Mouse (Mus musculus) liver, adult (tissue): ENCODE data around the gene Pde4b.

Experiments used
- GATA4 ChIP-seq: IDR thresholded peaks from 2 replicates; pipeline ENCODE4 v1.6.1; 2014; ENCODE audit warnings: mild to moderate bottlenecking, low read length; ENCODE audit not compliant: insufficient replicate concordance

The Pde4b gene

DNA sequence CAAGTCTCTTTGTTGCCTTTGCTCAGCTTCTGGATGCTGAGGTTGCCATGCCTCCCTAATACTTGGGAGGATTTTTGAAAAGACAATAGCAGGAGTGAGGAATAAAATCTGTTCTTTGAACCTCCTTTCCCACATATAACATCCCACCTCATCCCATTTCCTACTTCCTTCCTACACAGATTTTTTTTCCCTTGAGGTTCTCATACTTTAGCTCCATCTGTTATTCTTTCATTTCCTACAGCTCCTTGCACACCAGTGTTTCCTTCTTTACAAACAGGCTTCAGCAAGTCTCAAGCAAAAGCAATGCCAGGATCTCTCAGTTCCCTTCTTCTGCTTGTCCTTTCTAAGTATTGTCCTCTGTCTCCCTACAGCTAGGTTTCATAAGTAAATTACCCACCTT is 71.8 kb downstream of the Pde4b start:
- TF ChIP-seq GATA4: no peak

DNA sequence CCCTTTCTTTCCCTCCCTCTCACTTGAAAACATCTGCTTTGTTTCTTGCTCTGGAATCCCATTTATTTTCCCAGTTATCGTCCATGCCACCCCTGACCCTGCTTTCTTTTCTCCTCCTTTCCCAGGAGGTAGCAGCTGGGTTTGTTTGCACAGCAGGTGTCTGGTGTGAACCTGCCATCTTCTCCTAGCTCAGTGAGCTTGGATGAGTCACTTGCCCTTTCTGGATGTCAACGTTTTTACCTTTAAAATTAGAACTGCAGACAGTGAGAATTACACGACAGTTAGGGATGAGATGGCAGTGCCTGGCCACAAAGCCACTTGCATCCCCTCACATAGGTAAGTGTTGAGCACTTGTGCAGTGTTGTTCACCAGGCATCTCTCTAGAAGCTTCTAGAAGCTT is 84.3 kb downstream of the Pde4b start:
- TF ChIP-seq GATA4: no peak

DNA sequence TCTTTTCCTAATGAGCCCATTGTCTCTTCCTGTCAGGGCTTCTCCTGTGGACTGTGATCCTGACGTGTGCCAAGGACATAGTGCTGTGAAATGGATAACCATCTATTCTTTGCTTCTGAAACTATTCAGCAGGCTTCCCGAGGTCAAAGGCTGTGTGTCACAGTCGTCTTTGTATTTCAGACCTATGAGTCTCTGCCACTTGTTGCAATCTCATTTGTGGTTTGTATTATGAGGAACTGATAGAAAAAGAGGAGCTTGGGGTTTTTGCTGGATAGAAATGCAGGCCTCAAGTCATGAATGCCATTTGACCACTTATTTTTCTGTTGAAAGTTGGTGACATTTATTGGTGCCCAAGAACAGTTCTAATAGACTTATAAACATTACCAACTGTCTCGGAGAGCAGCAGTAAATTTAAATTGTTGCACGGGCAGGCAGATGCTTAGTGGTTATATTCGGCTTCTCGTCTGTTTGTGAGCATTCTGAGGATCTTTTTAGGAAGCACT is 85.4 kb downstream of the Pde4b start:
- no peak for TF ChIP-seq GATA4

DNA sequence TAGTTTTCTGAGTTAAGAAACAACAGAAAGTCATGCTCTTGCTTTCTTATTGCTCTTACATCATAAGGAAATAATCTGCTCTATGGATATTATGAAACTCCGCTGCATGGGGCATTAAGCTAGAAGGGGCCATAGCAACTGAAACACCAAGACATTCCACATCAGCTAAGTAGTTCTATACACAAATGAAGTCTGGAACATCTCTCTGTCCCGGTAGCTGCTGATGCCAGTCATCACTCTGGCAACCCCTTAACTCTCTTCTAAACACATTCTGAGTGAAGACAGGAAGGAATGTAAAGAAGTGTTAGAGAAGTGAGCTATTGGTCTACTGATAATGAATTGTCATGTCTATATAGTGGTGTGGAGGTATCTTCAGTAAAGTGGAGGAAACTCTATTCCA is 88.6 kb downstream of the Pde4b start:
- TF ChIP-seq GATA4: no peak

DNA sequence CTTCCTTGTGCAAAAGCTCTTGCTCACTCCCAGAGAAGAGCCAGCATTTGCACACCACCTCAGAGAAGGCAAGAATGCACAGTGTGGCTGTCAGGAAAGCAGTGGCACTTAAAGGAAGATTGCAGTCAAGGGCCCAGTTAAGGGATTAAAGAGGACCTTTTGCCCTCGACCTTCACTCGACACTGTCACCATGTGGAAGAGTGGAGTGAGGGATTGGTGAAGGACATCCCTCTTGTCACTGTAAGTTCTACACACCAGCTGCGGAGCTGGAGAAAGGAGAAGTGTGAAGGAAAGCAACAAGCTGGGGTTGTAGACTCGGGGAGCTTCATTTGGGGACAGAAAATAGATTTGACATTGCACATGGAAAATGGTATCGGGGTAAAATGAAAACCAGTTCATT is 89.9 kb downstream of the Pde4b start:
- TF ChIP-seq GATA4: no peak

DNA sequence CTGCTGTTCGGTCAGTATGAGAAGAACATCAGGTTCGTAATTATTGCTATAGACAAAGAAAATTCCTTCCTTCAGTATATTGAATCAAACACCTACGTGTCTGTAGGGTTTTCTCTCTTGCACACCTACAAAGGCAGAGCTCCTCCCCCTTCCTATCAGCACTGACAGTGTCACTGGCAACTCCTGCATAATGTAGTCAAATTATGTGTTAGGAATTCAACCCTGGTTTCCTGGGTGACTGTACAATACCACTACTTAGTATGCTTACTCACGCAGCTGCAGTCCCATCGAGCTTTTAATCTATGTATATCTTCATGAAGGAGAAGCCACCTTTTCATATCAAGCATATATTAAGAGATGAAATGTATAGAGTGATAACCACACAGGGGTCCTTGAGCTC is 99.5 kb downstream of the Pde4b start:
- no peak for TF ChIP-seq GATA4

DNA sequence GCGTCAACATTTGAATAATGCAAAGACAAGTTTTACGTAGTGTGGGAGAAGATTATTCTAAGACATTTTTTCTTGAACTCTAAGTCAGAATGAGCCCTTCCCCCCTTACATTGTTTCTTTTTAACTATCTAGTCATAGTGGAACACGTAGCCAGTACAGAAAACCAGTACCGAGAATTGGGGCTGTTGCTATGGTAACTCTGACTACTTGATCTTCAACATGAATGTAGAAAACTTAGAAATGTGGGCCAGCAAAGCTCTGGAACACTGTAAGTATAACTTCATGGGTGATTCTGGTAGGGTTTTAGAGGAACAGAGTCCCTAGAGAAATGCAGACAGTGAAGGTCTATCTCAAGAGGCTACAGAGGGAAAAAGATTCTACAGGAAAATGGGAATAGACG is 110.4 kb downstream of the Pde4b start:
- TF ChIP-seq GATA4: no peak

DNA sequence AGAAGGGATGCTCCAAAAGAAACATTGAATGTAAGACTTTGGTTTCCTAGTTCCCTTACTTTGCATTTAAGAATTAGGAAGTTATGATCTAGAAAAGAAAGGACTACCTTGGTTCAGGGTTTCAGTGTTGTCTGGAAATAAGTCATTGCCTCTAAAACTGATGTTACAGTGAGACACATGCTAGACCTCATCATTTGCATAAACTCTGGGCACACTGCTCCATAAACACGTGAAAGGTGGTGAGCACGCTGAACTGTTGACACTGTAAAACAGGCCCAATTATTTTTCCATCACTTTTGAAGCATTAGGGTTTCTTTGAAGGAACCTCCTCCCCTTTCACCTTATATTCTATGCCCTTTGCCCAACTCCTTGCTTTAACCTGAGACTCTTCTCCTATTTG is 122.4 kb downstream of the Pde4b start:
- TF ChIP-seq GATA4: no peak

DNA sequence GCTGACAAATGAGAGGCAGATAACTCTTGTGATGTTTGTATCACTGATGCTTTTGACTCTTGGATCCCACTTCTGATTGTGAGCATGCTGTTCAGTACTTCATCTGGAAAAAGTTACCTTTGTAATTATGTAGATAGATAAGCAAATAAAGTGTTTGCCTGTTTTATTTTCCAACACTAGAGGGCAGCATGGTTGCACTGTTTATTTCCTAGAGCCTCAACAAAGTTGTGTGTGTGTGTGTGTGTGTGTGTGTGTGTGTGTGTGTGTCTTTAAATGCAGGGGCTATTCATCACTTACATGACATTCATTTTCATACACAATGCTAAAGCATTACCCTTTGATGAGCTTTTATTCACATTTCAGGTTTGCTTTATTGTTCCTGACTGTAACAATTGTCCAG is 139.4 kb downstream of the Pde4b start:
- TF ChIP-seq GATA4: no peak

DNA sequence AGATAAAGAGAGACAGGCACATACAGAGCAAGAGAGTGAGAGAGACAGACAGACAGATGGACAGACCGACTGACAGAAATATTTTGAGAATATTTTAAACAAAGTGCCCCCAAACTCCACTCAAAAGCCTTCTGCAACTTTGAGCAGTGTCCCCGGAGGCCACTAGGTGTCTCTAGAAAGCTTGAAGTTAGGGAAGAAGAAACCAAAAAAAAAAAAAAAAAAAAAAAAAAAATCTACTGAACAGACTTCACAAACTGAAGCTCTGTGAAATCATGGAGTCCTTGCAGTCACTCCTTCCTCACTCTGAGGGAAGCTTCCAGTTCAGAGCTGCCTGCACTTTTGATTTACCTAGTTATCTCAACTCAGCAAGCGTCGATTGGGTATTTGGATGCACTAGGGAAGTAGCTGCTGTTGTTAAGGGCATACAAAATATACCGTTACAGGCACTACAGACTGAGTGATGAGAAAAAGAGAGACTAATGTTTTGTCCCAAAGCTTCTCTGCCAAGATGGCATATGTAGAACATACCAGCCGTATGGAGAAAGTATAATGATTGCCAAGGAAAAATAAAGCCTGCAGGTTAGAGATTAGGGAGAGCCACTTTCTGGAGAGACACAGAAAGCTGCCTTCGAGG is 141.7 kb downstream of the Pde4b start:
- TF ChIP-seq GATA4: no peak

DNA sequence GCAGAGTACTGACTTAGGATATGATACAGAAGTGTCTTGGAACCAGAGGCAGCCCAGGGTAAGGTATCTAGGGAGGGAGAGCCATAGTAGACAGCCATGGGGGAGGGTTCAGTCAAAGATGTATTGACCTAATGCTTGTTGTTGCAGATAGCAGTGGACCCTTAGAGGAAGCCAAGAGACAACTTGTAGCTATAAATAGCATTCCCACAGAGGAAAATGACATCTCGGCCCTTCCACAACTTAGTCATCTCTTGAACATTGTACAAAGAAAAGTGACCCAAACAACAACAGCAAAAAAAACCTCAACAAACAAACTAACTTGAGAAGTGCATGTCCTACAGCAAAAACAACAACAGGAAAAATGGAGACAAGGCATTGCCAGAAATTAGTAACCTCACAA is 143.6 kb downstream of the Pde4b start:
- no peak for TF ChIP-seq GATA4

DNA sequence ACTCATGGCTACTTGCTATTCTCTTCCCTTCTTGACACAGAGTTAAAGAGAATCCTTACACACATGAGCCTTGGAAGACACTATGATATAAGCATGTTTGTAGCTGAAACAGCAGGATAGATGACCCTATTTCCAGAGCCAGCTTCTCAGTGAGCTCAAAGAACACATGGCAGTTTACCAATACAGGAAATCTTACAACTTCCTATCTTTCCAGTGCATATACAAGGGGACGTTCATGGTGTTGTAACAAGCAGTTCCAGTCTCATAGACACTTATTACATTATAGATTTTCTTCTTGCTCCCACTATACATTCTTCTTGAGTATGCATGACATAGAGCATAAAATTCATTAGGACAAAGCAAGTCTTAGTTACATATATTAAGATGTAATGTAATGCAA is 146.3 kb downstream of the Pde4b start:
- no peak for TF ChIP-seq GATA4

DNA sequence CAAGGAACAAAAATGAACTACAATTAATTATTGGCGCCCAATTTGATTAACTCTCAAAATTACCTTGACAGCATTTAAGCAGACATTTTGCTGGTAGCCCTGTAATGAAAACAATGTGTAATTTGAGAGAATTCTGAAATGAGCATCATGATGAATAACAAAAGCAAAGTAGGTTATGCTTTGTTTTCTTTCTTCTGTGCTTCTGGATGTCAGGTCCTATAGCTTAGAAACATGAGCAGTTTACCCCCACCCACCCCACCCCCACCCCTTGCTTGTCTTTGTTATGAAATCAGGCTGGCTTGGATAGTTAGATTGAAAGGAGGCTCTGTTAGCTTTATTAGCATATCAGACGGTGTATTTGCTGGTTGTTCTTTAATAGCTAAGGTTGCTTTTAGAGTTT is 147.8 kb downstream of the Pde4b start:
- TF ChIP-seq GATA4: no peak

DNA sequence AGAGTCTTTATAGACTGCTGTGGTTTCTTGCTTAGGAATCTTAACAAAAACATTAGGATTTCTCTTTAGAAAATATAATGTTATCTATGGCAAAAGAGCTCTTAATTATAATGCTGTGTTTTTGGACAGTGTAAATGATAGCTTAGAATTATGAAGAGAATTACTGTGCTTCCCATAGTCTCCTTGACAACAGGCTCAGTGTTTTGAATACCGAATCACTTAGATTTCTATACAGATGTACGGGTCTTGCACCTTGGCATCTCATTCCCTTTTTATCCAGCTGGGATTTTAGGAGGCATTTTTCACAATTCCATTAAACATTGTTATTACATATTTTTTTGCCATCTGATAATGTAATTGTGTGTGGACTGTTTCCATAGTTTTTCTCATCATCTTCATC is 151.8 kb downstream of the Pde4b start:
- TF ChIP-seq GATA4: no peak

DNA sequence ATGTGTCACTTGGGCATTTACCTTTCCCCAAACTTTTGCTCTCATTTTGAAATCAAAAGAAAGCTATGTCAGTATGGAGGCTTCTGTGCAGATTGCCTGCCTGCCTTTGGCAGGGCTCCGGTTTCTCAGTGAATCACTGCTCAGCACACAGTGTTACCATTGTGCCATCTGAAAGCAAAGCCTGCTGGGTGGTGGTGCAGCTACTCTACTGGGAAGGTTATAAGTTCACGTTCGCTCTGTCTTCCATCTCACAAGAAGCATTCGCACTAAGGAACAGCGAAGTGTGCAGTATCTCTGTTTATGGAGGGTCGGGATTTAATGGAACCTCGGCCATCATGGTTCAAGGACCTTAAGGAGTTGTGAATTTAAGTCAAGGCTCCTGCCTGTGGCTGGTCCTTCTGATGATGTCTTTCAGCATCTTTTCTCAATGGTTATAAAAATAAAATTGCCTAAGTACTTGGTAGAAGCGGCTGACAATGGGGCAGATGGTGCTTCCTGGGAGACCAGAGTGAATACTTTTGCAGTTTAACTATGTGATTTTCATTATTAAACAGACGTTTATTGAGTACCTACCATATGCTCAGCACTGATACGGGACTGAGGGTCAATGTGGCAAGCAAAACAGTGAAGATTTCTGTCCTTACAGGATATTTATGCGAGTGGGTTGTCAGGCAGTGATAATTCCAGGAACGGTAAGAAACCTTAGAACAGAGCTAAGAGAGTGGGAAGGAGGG is 152.5 kb downstream of the Pde4b start:
- no peak for TF ChIP-seq GATA4

DNA sequence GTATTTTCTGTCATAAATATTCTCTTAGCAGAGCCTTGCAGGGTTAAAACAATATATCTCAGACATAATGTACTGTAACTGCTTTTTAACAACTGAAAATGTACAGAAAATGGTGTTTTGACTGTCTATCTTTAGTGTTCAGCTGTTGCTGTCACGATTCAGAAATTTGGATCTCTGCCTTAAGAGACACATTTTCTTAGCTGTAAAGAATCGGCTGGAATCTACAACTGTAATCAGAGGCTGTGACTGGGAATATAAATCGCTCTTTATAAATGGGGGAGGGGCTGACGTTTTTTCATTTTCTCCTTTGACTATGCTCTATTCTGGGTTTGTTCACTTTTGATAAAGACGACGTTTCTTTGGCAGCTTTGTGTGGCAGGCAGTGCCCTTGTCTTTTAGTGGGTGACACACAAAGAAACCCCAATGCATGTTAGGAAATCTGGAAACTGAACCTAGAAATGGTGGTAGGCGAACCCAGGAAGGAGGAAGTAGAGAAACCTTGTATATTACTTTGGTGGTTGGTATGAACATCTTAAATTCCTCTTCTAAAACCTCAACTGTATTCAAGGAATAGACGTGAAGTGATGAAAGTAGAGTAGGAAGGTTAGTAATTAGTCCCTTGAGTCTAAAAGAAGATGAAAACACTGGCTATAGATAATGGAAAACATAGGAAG is 153.5 kb downstream of the Pde4b start:
- TF ChIP-seq GATA4: no peak

DNA sequence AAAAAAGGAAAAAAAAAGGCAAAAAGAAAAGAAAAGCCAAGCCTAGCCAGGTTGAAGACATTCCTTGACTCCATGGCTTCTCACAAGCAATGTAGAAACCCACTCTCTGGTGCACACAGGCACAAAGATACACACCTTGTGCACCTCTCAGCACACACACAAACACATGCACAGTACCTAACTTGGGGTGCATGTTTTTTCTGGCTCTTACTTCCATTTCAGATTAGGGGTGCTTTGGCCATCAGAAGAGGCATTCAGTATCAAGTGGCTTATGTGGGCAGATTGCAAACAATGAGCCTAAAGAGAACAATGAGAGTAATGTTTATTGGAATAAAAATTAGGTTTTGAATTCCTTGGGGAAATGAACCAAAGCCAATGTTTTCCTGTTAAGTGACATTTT is 166.7 kb downstream of the Pde4b start:
- TF ChIP-seq GATA4: no peak
